Mouse (Mus musculus): ENCODE results near the gene Spata31d1d. TPM values are rescaled to one million over a fixed set of nuclear protein-coding genes. Genes with fewer than 3 reads are reported as not detected.
A peak's percentile ranks its signal among the peaks of the same experiment; 100 is the strongest.
"Not testable (repeated sequence)": the region's sequence is repeated elsewhere in the genome, so short reads cannot be mapped to it uniquely, and the experiment has no call there.

Spata31d1d gene
- not detected in 2 replicates for total RNA-seq (2012; rRNA removed)
- total RNA-seq (2014; rRNA removed): not detected in 2 replicates
- not detected in 2 replicates for polyA plus RNA-seq (2012; ENCODE audit: insufficient read length, low read depth)

- no peak within 1 kb of the TSS for H3K4me2 ChIP-seq (ENCODE audit: insufficient read depth, low read depth, poor library complexity, severe bottlenecking)
- no peaks in the 10 kb centered on the region for H3K9me3 ChIP-seq (replicated peaks; ENCODE audit: low read length)
- no peak within 1 kb of the TSS for H3K9ac ChIP-seq (ENCODE audit: insufficient read depth, low read depth)
- in situ Hi-C loops (cut with MboI; ENCODE audit: low pct_ligation_motif_present, low pct_unique_long_range_greater_than_20kb, low sequenced_read_pairs) (loop anchor here (25.0 kb wide), 1 partner anchor 1119 kb away; the partner anchor contains the start of gene Slc28a3), dilution Hi-C loops (cut with MboI; ENCODE audit: extremely low pct_ligation_motif_present, extremely low pct_unique_long_range_greater_than_20kb, low sequenced_read_pairs) (no loop called here)
- TF ChIP-seq USF2 (conservative IDR thresholded peaks at IDR 0.05; ENCODE audit: low read depth, low read length) (no peak), TBP (conservative IDR thresholded peaks at IDR 0.05; ENCODE audit: low read depth, low read length) (no peak), CHD2 (IDR thresholded peaks at IDR 0.05; ENCODE audit: low read length) (no peak), USF1 (IDR thresholded peaks at IDR 0.05; ENCODE audit: low read depth, low read length) (no peak), ZNF384 (IDR thresholded peaks at IDR 0.05; ENCODE audit: low read depth, low read length) (no peak), TCF12 (IDR thresholded peaks at IDR 0.05; ENCODE audit: low read depth, low read length) (no peak), EP300 (IDR thresholded peaks at IDR 0.05; ENCODE audit: low read length) (no peak), E2F4 (IDR thresholded peaks at IDR 0.05; ENCODE audit: insufficient replicate concordance, low read depth, low read length) (no peak), JUN (IDR thresholded peaks at IDR 0.05; ENCODE audit: insufficient read depth, low read depth, low read length) (no peak), KAT2A (IDR thresholded peaks at IDR 0.05; ENCODE audit: insufficient replicate concordance, low read length) (no peak)
- H3K27ac ChIP-seq (ENCODE audit: insufficient read depth, low read depth): no peak within 1 kb of the TSS
- DNase-seq (ENCODE audit: extremely low read depth): no peak
- no peak within 1 kb of the TSS for H3K4me3 ChIP-seq (replicated peaks in 1 of 3; ENCODE audit: low read depth in 2 of 3, low read length in 2 of 3, poor library complexity in 1 of 3)
- H3K79me2 ChIP-seq (replicated peaks; ENCODE audit: control insufficient read depth, extremely low read depth, insufficient read depth, poor library complexity, severe bottlenecking): no peaks in the 10 kb centered on the region
- H3K36me3 ChIP-seq (replicated peaks in 1 of 2; ENCODE audit: control insufficient read depth in 1 of 2, insufficient read depth in 1 of 2, low read length in 1 of 2): no peaks in the 10 kb centered on the region
- peaks cover 4 to 12% of the 10 kb centered on the region in 2 experiments for H3K4me1 ChIP-seq (ENCODE audit: control insufficient read depth in 1 of 2, insufficient read depth in 2 of 2)
- peaks cover 2% of the 10 kb centered on the region for H3K27me3 ChIP-seq (replicated peaks)
Measured at GRCm38 (mm10) chr13:59731652-59732051, at the start of gene Spata31d1d. TSS of gene Spata31d1d (minus strand) at chr13:59731752.

- H3K27me3 ChIP-seq (replicated peaks); H3K79me2 ChIP-seq (replicated peaks; ENCODE audit: control insufficient read depth, extremely low read depth, insufficient read depth, poor library complexity, severe bottlenecking); DNase-seq (ENCODE audit: extremely low read depth); H3K4me1 ChIP-seq (ENCODE audit: control insufficient read depth in 1 of 2, insufficient read depth in 2 of 2); H3K4me2 ChIP-seq (ENCODE audit: insufficient read depth, low read depth, poor library complexity, severe bottlenecking); dilution Hi-C loops (cut with MboI; ENCODE audit: extremely low pct_ligation_motif_present, extremely low pct_unique_long_range_greater_than_20kb, low sequenced_read_pairs); H3K9me3 ChIP-seq (replicated peaks; ENCODE audit: low read length); H3K4me3 ChIP-seq (replicated peaks in 1 of 3; ENCODE audit: low read depth in 2 of 3, low read length in 2 of 3, poor library complexity in 1 of 3); in situ Hi-C loops (cut with MboI; ENCODE audit: low pct_ligation_motif_present, low pct_unique_long_range_greater_than_20kb, low sequenced_read_pairs); H3K27ac ChIP-seq (ENCODE audit: insufficient read depth, low read depth); H3K9ac ChIP-seq (ENCODE audit: insufficient read depth, low read depth): not testable (repeated sequence)
- TF ChIP-seq ZNF384 (IDR thresholded peaks at IDR 0.05; ENCODE audit: low read depth, low read length): peak; percentile 41; the same call in 1 of the 2 replicates
- TF ChIP-seq CTCF (conservative IDR thresholded peaks at IDR 0.05 in 1 of 2, IDR thresholded peaks at IDR 0.05 in 1 of 2; ENCODE audit: low read depth in 2 of 2, low read length in 2 of 2): peak in 1 of 2 experiments; percentile 35; a peak in 2 of 4 replicates
- H3K36me3 ChIP-seq (replicated peaks in 1 of 2; ENCODE audit: control insufficient read depth in 1 of 2, insufficient read depth in 1 of 2, low read length in 1 of 2): peaks cover 84 to 93% of the 10 kb centered on the region in 2 experiments
Measured at GRCm38 (mm10) chr13:59779744-59780264, 48.3 kb upstream of the Spata31d1d start.

- DNase-seq (ENCODE audit: extremely low read depth): no peak
Measured at GRCm38 (mm10) chr13:59779213-59779612, 47.7 kb upstream of the Spata31d1d start.

More at GRCm38 (mm10) chr13:59779213-59779612, 47.7 kb upstream of the Spata31d1d start:
- in situ Hi-C loops (cut with MboI; ENCODE audit: low pct_ligation_motif_present, low pct_unique_long_range_greater_than_20kb, low sequenced_read_pairs): no loop called here
- TF ChIP-seq ZKSCAN1 (IDR thresholded peaks at IDR 0.05; ENCODE audit: borderline replicate concordance, low read depth, low read length): no peak
- peak; percentile 11 to 47; a peak in 2 of 4 replicates for TF ChIP-seq CTCF (conservative IDR thresholded peaks at IDR 0.05 in 1 of 2, IDR thresholded peaks at IDR 0.05 in 1 of 2; ENCODE audit: low read depth in 2 of 2, low read length in 2 of 2)
- H3K9ac ChIP-seq (ENCODE audit: insufficient read depth, low read depth): no peak overlapping the region
- H3K4me2 ChIP-seq (ENCODE audit: insufficient read depth, low read depth, poor library complexity, severe bottlenecking): no peak overlapping the region
- H3K4me3 ChIP-seq (replicated peaks in 1 of 3; ENCODE audit: low read depth in 2 of 3, low read length in 2 of 3, poor library complexity in 1 of 3): no peak overlapping the region
- H3K36me3 ChIP-seq (replicated peaks in 1 of 2; ENCODE audit: control insufficient read depth in 1 of 2, insufficient read depth in 1 of 2, low read length in 1 of 2): peaks cover 81 to 90% of the 10 kb centered on the region in 2 experiments
- H3K27ac ChIP-seq (ENCODE audit: insufficient read depth, low read depth): no peak overlapping the region
- dilution Hi-C loops (cut with MboI; ENCODE audit: extremely low pct_ligation_motif_present, extremely low pct_unique_long_range_greater_than_20kb, low sequenced_read_pairs): no loop called here
- no peaks in the 10 kb centered on the region; a peak in 1 of 4 replicates for H3K4me1 ChIP-seq (ENCODE audit: control insufficient read depth in 1 of 2, insufficient read depth in 2 of 2)
- H3K9me3 ChIP-seq (replicated peaks; ENCODE audit: low read length): no peaks in the 10 kb centered on the region
- no peaks in the 10 kb centered on the region for H3K27me3 ChIP-seq (replicated peaks)
- no peaks in the 10 kb centered on the region for H3K79me2 ChIP-seq (replicated peaks; ENCODE audit: control insufficient read depth, extremely low read depth, insufficient read depth, poor library complexity, severe bottlenecking)
